17 mouse cellular contexts compared by ENCODE assay signal in genomic region chr2:116047365-116047764, GRCm38 (mm10). TPM values are rescaled to one million over a fixed set of nuclear protein-coding genes. Genes with fewer than 3 reads are reported as not detected.
DNase-seq lines count a peak whose midpoint lies in the region; ATAC-seq lines count a peak whose summit lies in the region.
"Had no signal": no experiment of that assay in that cellular context is flagged by ENCODE, and none has a peak within 500 bp of the region (broad histone marks: within the 10 kb centered on the region; RNA-seq: fewer than 3 reads in every experiment).

No protein-coding gene starts in this region.

- ATAC-seq in forebrain, embryonic 13.5 days, result no peak
- ATAC-seq in forebrain, embryonic 12.5 days (ENCODE audit: low FRiP score), result no peak
- no peak for ATAC-seq in hindbrain, embryonic 15.5 days (ENCODE audit: low FRiP score, low read depth)
- no peak for ATAC-seq in intestine, embryonic 15.5 days
- ATAC-seq: activated CD4-positive, CD25-positive, alpha-beta regulatory T cell, adult 4 months had no signal

- WGBS in forebrain, embryonic 13.5 days, result 84% methylated on average over 8 of the region's 8 CpGs
- 74% methylated on average over 8 of the region's 8 CpGs for WGBS in forebrain, embryonic 12.5 days
- 57% methylated on average over 8 of the region's 8 CpGs for WGBS in hindbrain, embryonic 15.5 days
- WGBS in hindbrain, embryonic 10.5 days, result 59% methylated on average over 8 of the region's 8 CpGs
- 30% methylated on average over 8 of the region's 8 CpGs for WGBS in intestine, embryonic 15.5 days

- DNase-seq in hindbrain, embryonic 10.5 days (ENCODE audit: low spot score), result no peak
- DNase-seq in adipocyte (ENCODE audit: low spot score), result peak; percentile 46
- no peak for DNase-seq in gastrocnemius, adult 8-10 months (ENCODE audit: low spot score in 2 of 2)
- DNase-seq in adrenal gland, adult 18-20 months (ENCODE audit: low spot score in 2 of 2), result no peak
- DNase-seq: cerebellum, postnatal 14 days; gastrocnemius, postnatal 14 days; kidney, postnatal 4 days; retina, postnatal 1 day; thymus, postnatal 25 days had no signal

- no peaks in the 10 kb centered on the region for H3K27me3 ChIP-seq in forebrain, embryonic 13.5 days
- no peaks in the 10 kb centered on the region for H3K27me3 ChIP-seq in forebrain, embryonic 12.5 days
- no peaks in the 10 kb centered on the region for H3K27me3 ChIP-seq in hindbrain, embryonic 15.5 days
- no peaks in the 10 kb centered on the region for H3K27me3 ChIP-seq in hindbrain, embryonic 10.5 days (ENCODE audit: insufficient read depth, poor library complexity, severe bottlenecking)
- no peaks in the 10 kb centered on the region for H3K27me3 ChIP-seq in intestine, embryonic 15.5 days (replicated peaks)
- H3K27me3 ChIP-seq: limb, embryonic 15.5 days; lung, embryonic 15.5 days had no signal

- no peaks in the 10 kb centered on the region for H3K9me3 ChIP-seq in forebrain, embryonic 13.5 days (replicated peaks)
- H3K9me3 ChIP-seq in forebrain, embryonic 12.5 days, result no peaks in the 10 kb centered on the region
- no peaks in the 10 kb centered on the region for H3K9me3 ChIP-seq in hindbrain, embryonic 15.5 days
- H3K9me3 ChIP-seq in hindbrain, embryonic 10.5 days, result no peaks in the 10 kb centered on the region
- no peaks in the 10 kb centered on the region for H3K9me3 ChIP-seq in intestine, embryonic 15.5 days
- H3K9me3 ChIP-seq: limb, embryonic 15.5 days; lung, embryonic 15.5 days; midbrain, embryonic 10.5 days had no signal

- H3K4me1 ChIP-seq in forebrain, embryonic 13.5 days, result peaks cover 80% of the 10 kb centered on the region
- peaks cover 35% of the 10 kb centered on the region for H3K4me1 ChIP-seq in forebrain, embryonic 12.5 days
- H3K4me1 ChIP-seq in hindbrain, embryonic 15.5 days (replicated peaks), result peaks cover 43% of the 10 kb centered on the region
- H3K4me1 ChIP-seq in hindbrain, embryonic 10.5 days (replicated peaks), result peaks cover 44% of the 10 kb centered on the region
- peaks cover 14% of the 10 kb centered on the region for H3K4me1 ChIP-seq in intestine, embryonic 15.5 days (replicated peaks)
- H3K4me1 ChIP-seq: limb, embryonic 15.5 days had no signal

- no peak overlapping the region for H3K4me3 ChIP-seq in forebrain, embryonic 13.5 days
- H3K4me3 ChIP-seq in forebrain, embryonic 12.5 days (replicated peaks), result no peak overlapping the region
- H3K4me3 ChIP-seq in hindbrain, embryonic 15.5 days, result no peak overlapping the region
- H3K4me3 ChIP-seq in hindbrain, embryonic 10.5 days, result no peak overlapping the region
- H3K4me3 ChIP-seq in intestine, embryonic 15.5 days (replicated peaks), result no peak overlapping the region
- H3K4me3 ChIP-seq: limb, embryonic 15.5 days; lung, embryonic 15.5 days; midbrain, embryonic 10.5 days had no signal

- peak overlapping the region; percentile 2; the same call in 1 of the 2 replicates for H3K4me2 ChIP-seq in forebrain, embryonic 13.5 days
- no peak overlapping the region for H3K4me2 ChIP-seq in forebrain, embryonic 12.5 days
- H3K4me2 ChIP-seq in hindbrain, embryonic 15.5 days, result peak overlapping the region; percentile 32
- H3K4me2 ChIP-seq in intestine, embryonic 15.5 days (replicated peaks), result no peak overlapping the region
- H3K4me2 ChIP-seq: limb, embryonic 15.5 days; lung, embryonic 15.5 days had no signal

- H3K9ac ChIP-seq in forebrain, embryonic 13.5 days, result no peak overlapping the region; the same call in 1 of the 2 replicates
- no peak overlapping the region for H3K9ac ChIP-seq in forebrain, embryonic 12.5 days
- no peak overlapping the region for H3K9ac ChIP-seq in hindbrain, embryonic 15.5 days
- H3K9ac ChIP-seq in intestine, embryonic 15.5 days, result no peak overlapping the region
- H3K9ac ChIP-seq: limb, embryonic 15.5 days; lung, embryonic 15.5 days had no signal

- H3K27ac ChIP-seq in forebrain, embryonic 13.5 days, result no peak overlapping the region; the same call in 1 of the 2 replicates
- no peak overlapping the region for H3K27ac ChIP-seq in forebrain, embryonic 12.5 days
- H3K27ac ChIP-seq in hindbrain, embryonic 15.5 days (replicated peaks), result 0 out of 2 replicates have a peak overlapping the region, but pooled peaks have one; percentile 1
- no peak overlapping the region for H3K27ac ChIP-seq in hindbrain, embryonic 10.5 days
- H3K27ac ChIP-seq in intestine, embryonic 15.5 days, result 0 out of 2 replicates have a peak overlapping the region, but pooled peaks have one; percentile 4
- H3K27ac ChIP-seq: limb, embryonic 15.5 days; lung, embryonic 15.5 days; midbrain, embryonic 10.5 days had no signal

- peaks cover 31% of the 10 kb centered on the region for H3K36me3 ChIP-seq in forebrain, embryonic 13.5 days (ENCODE audit: poor library complexity, severe bottlenecking)
- H3K36me3 ChIP-seq in forebrain, embryonic 12.5 days (replicated peaks), result peaks cover 19% of the 10 kb centered on the region
- H3K36me3 ChIP-seq in hindbrain, embryonic 15.5 days, result no peaks in the 10 kb centered on the region
- peaks cover 61% of the 10 kb centered on the region for H3K36me3 ChIP-seq in hindbrain, embryonic 10.5 days
- H3K36me3 ChIP-seq in intestine, embryonic 15.5 days, result no peaks in the 10 kb centered on the region
- H3K36me3 ChIP-seq: limb, embryonic 15.5 days had no signal

RNA-seq across cellular contexts. Expression of gene Meis2, which starts 18.3 kb away (rescaled TPM):
- 128 and 130 TPM in 2 replicates for polyA plus RNA-seq in forebrain, embryonic 13.5 days (2015; fragmentation: Nextera tagmentation; extraction: Ambion mirVana)
- polyA plus RNA-seq in forebrain, embryonic 12.5 days (2016; fragmentation: Nextera tagmentation; extraction: Ambion mirVana), result 104 and 111 TPM in 2 replicates
- 139 and 140 TPM in 2 replicates for polyA plus RNA-seq in hindbrain, embryonic 15.5 days (2015; fragmentation: Nextera tagmentation; extraction: Ambion mirVana)
- 61.3 and 91.1 TPM in 2 replicates for polyA plus RNA-seq in hindbrain, embryonic 10.5 days (2016; fragmentation: Nextera tagmentation; extraction: Ambion mirVana)
- polyA plus RNA-seq in intestine, embryonic 15.5 days (2015; fragmentation: Nextera tagmentation; extraction: Ambion mirVana), result 39.9 and 41.5 TPM in 2 replicates
- 1 to 10 TPM in 2 of 4 experiments, under 1 TPM in 2; 0.56 to 1.9 (median 1.00) TPM for total RNA-seq in gastrocnemius, adult 8-10 months (2022)
- total RNA-seq in adrenal gland, adult 18-20 months (2021), result 100 to 1,000 TPM; 216 to 279 TPM

Comparison
In these comparisons a context has a peak if more than half of its experiments do, and no peak if none do; other contexts are left out.
1. H3K27ac ChIP-seq: peak in hindbrain, embryonic 15.5 days (single experiment) and intestine, embryonic 15.5 days (single experiment); none in forebrain, embryonic 13.5 days (single experiment), forebrain, embryonic 12.5 days (single experiment) and hindbrain, embryonic 10.5 days (single experiment).
2. H3K4me2 ChIP-seq: peak in forebrain, embryonic 13.5 days (single experiment) and hindbrain, embryonic 15.5 days (single experiment); none in forebrain, embryonic 12.5 days (single experiment) and intestine, embryonic 15.5 days (single experiment).